Mouse (Mus musculus) c-Kit-positive CD71-negative TER-119-negative erythroid progenitor cells, embryonic 14.5 days (primary cell): ENCODE data around the gene Ptpn1.
A peak's percentile ranks its signal among the peaks of the same experiment; 100 is the strongest.

ENCODE experiments used
- DNase-seq: peaks from one replicate; pipeline ENCODE4 v3.0.0-alpha.2; 2013; ENCODE audit warnings: low read depth

Ptpn1 gene

DNA sequence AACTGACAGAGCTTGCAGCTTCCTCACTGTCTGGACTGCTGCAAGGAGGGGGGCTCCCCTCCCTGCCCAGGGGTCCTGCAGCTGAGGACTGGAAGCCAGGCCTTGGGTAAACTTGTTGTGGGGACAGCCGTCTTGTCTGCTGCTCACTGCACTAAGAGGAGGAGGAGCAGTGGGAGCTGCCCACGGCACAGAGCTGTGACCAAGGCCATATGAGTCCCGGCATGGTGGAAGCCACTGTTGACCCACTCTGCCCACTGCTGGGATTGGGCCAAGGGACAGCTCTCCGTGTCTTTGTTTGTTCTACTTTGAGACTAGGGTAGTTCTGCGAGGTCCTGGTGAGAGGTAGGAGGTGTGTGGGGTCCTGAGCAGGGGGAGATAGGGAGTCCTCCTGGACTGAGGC, 40.3 kb downstream of the Ptpn1 start:
- DNase-seq, result no peak

- no peak for DNase-seq
Observed at GRCm38 (mm10) chr2:167972809-167973208, 41.0 kb downstream of the Ptpn1 start.

DNA sequence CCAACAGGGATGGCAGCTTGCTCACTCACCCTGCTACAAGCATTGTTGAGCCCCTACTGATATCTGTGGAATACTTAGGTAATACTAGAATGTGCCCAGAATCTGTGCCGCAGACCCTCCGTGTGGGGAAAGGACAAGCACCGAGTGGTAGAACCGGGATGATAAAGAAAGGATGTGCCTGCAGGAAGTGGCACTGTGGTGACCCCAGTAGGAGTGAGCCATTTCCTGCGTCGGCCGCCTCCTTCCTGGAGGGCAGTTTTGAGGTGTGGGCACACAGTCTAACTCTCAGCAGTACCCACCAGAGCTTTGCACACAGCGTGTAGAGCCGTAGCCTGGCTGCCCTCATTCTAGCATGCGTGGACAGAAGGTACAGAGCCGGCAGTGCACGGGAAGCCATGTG, 43.9 kb downstream of the Ptpn1 start:
- DNase-seq, result no peak

- DNase-seq, result no peak
Observed at GRCm38 (mm10) chr2:167978271-167978670, 46.4 kb downstream of the Ptpn1 start.

GRCm38 (mm10) chr2:167980391-167980790, 48.5 kb downstream of the Ptpn1 start:
- no peak for DNase-seq

DNA sequence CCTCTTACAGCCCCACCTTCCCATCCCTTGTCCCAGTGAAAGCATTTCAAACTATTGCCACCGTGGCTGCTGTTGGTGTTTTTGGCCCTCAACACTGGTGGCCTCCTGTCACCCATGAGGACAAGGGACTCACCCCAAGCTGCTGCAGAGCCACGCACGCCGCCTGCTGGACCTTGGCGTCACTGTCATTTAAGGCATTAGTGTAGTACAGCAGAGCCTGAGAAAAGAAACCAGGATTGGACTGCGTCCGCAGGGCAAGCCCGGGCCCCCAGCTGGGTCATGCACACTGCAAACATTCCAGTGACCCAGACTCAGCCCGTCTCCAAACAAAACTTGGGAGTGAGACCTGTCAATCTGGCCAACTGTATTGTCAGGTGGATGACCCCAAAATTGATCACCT, 50.8 kb downstream of the Ptpn1 start:
- DNase-seq, result no peak

DNA sequence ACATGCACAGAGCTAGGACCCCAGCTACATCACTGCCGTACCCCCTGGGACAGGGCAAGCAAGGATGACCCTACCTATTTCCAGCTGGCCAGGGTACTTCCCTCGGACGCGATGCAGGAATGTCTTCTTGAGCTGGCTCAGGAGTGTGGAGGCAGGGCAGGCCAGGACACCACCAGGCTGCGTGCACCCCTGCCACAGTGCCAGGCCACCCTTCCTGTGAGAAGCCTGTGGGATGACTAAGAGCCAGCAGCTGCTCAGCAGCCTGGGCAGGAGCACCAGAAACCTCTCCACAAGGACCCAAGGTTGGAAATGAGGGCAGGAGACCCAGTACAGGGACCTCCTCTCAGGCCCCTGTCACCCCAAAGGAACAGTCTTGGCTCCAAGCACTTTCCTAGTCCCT, 52.5 kb downstream of the Ptpn1 start:
- DNase-seq, result no peak

GRCm38 (mm10) chr2:167984946-167985345, 53.1 kb downstream of the Ptpn1 start:
- DNase-seq, result no peak

DNA sequence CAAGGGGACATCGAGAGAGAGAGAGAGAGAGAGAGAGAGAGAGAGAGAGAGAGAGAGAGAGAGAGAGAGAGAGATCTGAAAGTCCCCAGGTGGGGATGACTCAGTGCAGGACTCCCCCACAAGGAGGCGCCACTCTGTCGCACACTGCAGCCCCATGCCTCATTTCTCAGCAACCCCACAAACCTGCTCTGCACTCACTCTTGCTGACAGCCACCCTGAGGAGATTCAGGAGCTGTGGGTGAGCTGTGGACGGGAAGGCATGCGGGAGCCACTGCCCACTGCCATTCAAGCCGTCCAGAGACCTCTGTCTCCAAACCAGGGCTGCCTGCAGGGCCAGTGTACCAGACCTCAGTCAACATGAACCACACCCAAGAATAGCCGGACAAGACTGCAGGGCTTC, 54.9 kb downstream of the Ptpn1 start:
- peak; percentile 33 for DNase-seq

DNA sequence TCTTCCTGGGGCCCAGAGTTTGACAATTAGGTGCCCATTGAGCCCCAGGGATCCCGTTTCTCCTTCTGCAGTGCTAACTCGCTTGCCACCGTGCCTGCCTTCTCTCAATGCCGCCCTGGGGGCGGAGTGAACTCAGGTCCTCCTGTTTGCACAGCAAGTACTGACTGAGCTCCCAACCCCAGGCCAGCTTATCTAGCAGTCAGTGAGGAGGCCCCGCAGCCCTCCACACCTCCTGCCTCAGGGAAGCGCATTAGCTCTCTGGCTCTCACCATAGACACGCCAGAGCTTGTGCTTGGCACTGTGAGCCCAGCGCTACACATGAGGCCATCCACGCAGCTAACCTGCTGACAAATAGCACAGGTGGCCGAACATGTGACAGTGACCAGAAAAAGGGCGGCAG, 55.8 kb downstream of the Ptpn1 start:
- DNase-seq, result no peak

DNA sequence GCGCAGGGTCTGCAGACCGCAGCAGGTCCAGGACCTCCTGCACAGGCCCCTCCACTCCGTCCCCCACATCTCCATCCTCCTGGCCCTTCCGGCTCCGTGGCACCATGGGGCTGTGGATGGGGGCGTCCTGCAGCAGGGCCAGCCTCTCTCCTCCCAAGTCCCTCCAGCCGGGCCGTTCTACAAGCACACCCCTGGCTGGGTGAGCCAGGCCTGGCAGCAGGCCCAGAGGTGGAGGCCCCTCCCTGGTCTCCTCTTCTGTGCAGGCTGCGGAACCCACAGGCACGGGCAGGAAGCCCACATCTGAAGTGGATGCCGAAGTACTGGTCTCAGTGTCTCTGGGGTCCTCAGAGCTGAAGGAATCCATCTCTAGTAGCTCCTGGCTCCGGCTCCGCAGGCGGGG, 57.5 kb downstream of the Ptpn1 start:
- DNase-seq, result no peak

DNA sequence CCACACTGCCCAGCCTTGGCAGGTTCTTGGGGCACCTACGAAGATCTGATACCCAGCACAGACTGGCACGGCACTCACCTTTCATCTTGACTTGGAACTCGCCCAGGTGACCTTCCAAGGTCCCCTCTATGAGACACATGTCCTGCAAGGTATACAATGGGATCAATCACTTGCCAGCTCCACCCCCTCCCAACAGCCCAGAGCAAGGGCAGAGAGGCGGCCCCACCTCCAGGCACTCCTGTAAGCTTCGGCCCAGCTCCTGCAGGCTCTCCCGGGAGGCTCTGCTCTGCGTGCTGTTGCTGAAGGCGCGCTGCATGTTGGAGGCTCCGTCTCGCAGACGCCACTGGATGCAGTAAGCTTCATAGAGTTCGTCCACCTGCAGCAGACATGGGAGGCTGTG, 61.4 kb downstream of the Ptpn1 start:
- DNase-seq, result no peak

- no peak for DNase-seq
Observed at GRCm38 (mm10) chr2:167995870-167996635, 64.2 kb downstream of the Ptpn1 start.

DNA sequence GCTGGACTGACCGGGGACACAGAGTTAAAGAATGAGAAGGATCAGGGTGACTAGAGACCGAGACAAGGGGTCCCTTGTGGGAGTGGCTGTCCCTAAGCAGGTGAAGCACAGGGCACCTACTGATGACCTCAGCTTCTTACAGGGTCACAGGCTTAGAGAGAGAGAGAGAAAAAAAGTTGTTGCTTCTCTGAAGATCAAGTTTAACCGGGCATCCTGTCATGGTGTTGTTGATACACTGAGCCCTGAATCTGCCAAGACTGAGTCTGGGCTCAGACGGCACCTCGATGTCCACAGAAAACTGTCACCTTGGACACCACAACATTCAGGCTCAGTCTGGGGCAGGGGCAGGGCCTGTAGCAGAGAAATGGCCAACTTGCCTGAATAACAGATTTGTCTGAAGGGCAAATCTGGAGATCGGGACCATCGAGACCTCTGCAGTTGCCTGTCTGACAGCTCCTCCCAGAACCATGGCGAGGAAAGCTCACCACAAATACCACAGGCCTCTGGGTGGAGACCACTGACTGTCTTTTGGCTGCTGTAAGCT, 64.9 kb downstream of the Ptpn1 start:
- no peak for DNase-seq

- no peak for DNase-seq
Observed at GRCm38 (mm10) chr2:167997562-167997961, 65.7 kb downstream of the Ptpn1 start.

DNA sequence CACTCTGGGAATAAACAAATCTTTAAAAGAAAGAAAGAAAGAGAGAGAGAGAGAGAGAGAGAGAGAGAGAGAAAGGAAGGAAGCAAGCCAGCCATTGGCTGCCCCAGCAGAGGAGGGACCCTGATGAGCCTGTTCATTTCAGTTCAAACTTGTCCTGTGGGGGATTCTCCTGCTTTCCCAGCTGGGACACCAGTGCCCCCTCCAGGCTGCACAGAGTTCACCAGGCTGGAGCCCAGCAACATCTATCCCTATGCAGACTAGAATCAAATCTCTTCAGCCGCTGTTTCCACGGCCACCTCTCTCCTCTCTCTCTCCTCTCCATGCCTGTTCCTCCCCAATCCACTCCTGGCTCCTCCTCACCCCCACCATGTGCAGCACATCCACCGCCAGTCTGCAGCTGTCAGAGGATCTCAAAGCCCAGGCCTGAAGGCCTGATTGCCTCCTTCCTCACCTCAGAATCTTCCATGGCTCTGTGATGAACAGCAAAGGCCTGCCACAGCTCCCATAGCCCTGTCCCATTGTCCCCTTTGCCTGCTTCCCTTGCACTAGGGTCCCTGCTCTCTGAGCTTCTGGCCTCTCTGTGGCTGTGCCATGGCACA, 67.4 kb downstream of the Ptpn1 start:
- DNase-seq, result no peak

DNA sequence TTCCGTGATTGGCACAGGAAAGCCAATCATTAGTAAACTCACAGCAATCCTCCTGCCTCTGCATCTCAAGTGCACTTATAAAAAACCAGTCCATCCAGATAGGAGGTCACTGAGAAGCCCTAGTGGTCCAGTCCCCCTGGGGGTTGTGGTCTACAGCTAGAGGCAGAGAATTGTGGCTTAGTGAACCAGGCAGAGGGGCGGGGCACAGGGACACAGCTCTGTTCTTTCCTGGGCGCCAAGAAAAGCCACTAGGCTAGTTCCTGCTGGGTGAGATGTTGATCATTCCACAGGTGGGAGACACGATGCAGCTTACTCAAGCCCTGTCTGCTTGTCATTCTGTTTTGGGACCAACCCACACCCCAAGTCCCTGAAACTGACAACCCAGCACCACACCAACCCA, 70.3 kb downstream of the Ptpn1 start:
- no peak for DNase-seq

DNA sequence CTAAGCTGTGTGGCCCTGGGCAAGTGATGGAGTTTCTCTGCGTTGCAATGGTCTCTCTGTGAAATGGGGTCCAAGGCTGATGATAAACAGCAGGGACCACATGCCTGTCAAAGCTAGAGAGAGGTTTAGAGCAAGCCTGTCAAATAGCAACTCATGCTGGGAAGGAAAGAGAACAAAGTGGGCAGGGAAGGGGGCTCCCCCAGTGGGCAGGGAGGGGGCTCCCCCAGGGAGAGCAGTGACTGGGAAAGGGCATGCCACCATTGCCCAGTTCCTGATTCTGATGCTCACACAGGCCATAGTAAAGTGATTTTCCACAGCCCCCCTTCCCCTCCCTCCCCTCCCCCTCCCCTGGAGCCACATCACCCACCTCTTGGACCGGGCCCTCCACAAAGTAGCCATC, 71.0 kb downstream of the Ptpn1 start:
- no peak for DNase-seq

GRCm38 (mm10) chr2:168003431-168003830, 71.6 kb downstream of the Ptpn1 start:
- no peak for DNase-seq

GRCm38 (mm10) chr2:168004369-168004768, 72.5 kb downstream of the Ptpn1 start:
- DNase-seq, result no peak

GRCm38 (mm10) chr2:168005005-168005404, 73.1 kb downstream of the Ptpn1 start:
- DNase-seq, result no peak

GRCm38 (mm10) chr2:168005616-168006015, 73.8 kb downstream of the Ptpn1 start:
- DNase-seq, result no peak

- DNase-seq, result no peak
Observed at GRCm38 (mm10) chr2:168006489-168006888, 74.6 kb downstream of the Ptpn1 start.

DNA sequence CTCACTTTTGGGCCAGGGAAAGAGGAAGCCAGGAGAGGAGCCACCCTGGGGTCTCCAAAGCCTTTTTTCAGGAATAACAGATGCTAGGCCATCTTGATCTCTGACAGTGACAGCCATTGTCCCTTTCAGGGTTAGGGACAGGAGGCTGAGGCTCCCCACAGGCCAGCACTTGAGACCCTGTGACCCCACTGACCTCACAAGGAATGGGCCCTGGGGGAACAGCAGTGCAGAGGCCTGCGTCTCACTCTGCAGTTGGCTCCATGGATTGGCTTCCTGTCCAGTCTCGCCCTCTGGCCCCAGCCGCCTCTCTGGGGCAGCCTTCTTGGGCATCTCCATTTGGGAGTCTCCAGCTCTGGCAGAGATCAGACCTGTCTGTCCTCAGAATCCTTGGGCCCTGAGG, 76.3 kb downstream of the Ptpn1 start:
- DNase-seq, result no peak
